Mouse (Mus musculus) myocyte (in vitro differentiated cells): Measurements from ENCODE around the gene Miga2. TPM values are rescaled to one million over a fixed set of nuclear protein-coding genes. Genes with fewer than 3 reads are reported as not detected.

Source experiments
- H3K27me3 ChIP-seq: one replicate; pipeline ENCODE4 v1.6.1; 2011; ENCODE audit not compliant: control insufficient read depth, insufficient read depth, insufficient read length
- H3K36me3 ChIP-seq: one replicate; pipeline ENCODE4 v1.6.1; 2011; ENCODE audit not compliant: control insufficient read depth, insufficient read depth
- H3K4me2 ChIP-seq: one replicate; pipeline ENCODE4 v1.6.1; 2011; ENCODE audit warnings: low read depth, control low read depth
- H3K4me3 ChIP-seq: one replicate; pipeline ENCODE4 v1.5.1; 2011; ENCODE audit warnings: mild to moderate bottlenecking, control low read depth, moderate library complexity
- H3K79me2 ChIP-seq: one replicate; pipeline ENCODE4 v1.6.1; 2011; ENCODE audit not compliant: control insufficient read depth, insufficient read depth
- H3ac ChIP-seq: one replicate; pipeline ENCODE4 v1.6.1; 2011; ENCODE audit not compliant: control insufficient read depth, insufficient read length
- CEBPB ChIP-seq: IDR thresholded peaks from 2 replicates; pipeline ENCODE4 v1.6.1; 2011; ENCODE audit warnings: mild to moderate bottlenecking, moderate library complexity; ENCODE audit not compliant: poor library complexity, insufficient read depth, severe bottlenecking
- E2F4 ChIP-seq: IDR thresholded peaks from one replicate; pipeline ENCODE4 v1.6.1; 2011; ENCODE audit warnings: mild to moderate bottlenecking, control low read depth, moderate library complexity; ENCODE audit not compliant: insufficient read depth
- MAX ChIP-seq: IDR thresholded peaks from one replicate; pipeline ENCODE4 v1.6.1; 2011; ENCODE audit warnings: low read depth, mild to moderate bottlenecking, control low read depth
- MYOD1 ChIP-seq, 3 experiments: IDR thresholded peaks; one replicate each; pipeline ENCODE4 v1.6.1; 2011; ENCODE audit warnings: control low read depth in 2 of 3, low read depth in 2 of 3, mild to moderate bottlenecking in 2 of 3, moderate library complexity in 1 of 3; ENCODE audit not compliant: insufficient read length in 2 of 3, control insufficient read depth in 1 of 3
- MYOG ChIP-seq, 3 experiments: IDR thresholded peaks; one replicate each; pipeline ENCODE4 v1.6.1; 2011; ENCODE audit warnings: control low read depth in 2 of 3, low read depth in 2 of 3, mild to moderate bottlenecking in 2 of 3; ENCODE audit not compliant: insufficient read length in 2 of 3, control insufficient read depth in 1 of 3, insufficient read depth in 1 of 3
- POLR2A ChIP-seq: IDR thresholded peaks from one replicate; pipeline ENCODE4 v1.6.1; 2011; ENCODE audit warnings: low read depth, mild to moderate bottlenecking, control low read depth, moderate library complexity; ENCODE audit not compliant: insufficient read length
- POLR2AphosphoS2 ChIP-seq: IDR thresholded peaks from one replicate; pipeline ENCODE4 v1.6.1; 2011; ENCODE audit warnings: low read depth, control low read depth; ENCODE audit not compliant: insufficient read length
- REST ChIP-seq: IDR thresholded peaks from one replicate; pipeline ENCODE4 v1.6.1; 2011; ENCODE audit warnings: mild to moderate bottlenecking, control low read depth, moderate library complexity; ENCODE audit not compliant: insufficient read depth, insufficient read length
- SRF ChIP-seq: IDR thresholded peaks from one replicate; pipeline ENCODE4 v1.6.1; 2011; ENCODE audit warnings: low read depth; ENCODE audit not compliant: control insufficient read depth, insufficient read length
- TCF12 ChIP-seq: IDR thresholded peaks from one replicate; pipeline ENCODE4 v1.6.1; 2011; ENCODE audit warnings: mild to moderate bottlenecking, control low read depth; ENCODE audit not compliant: poor library complexity, insufficient read depth, severe bottlenecking
- TCF3 ChIP-seq: IDR thresholded peaks from one replicate; pipeline ENCODE4 v1.6.1; 2011; ENCODE audit warnings: low read depth, control low read depth; ENCODE audit not compliant: insufficient read length
- USF1 ChIP-seq: IDR thresholded peaks from one replicate; pipeline ENCODE4 v1.6.1; 2011; ENCODE audit warnings: low read depth, mild to moderate bottlenecking, control low read depth, moderate library complexity
- polyA plus RNA-seq: library from polyadenylated mRNA; unstranded; fragments of >200 nt; fragmentation: generic; extraction: Trizol; gene quantifications from one replicate; pipeline ENCODE4 v1.2.1, GENCODE M21; 2012; ENCODE audit warnings: missing spikeins

The Miga2 gene
- 13.6 TPM for polyA plus RNA-seq

DNA sequence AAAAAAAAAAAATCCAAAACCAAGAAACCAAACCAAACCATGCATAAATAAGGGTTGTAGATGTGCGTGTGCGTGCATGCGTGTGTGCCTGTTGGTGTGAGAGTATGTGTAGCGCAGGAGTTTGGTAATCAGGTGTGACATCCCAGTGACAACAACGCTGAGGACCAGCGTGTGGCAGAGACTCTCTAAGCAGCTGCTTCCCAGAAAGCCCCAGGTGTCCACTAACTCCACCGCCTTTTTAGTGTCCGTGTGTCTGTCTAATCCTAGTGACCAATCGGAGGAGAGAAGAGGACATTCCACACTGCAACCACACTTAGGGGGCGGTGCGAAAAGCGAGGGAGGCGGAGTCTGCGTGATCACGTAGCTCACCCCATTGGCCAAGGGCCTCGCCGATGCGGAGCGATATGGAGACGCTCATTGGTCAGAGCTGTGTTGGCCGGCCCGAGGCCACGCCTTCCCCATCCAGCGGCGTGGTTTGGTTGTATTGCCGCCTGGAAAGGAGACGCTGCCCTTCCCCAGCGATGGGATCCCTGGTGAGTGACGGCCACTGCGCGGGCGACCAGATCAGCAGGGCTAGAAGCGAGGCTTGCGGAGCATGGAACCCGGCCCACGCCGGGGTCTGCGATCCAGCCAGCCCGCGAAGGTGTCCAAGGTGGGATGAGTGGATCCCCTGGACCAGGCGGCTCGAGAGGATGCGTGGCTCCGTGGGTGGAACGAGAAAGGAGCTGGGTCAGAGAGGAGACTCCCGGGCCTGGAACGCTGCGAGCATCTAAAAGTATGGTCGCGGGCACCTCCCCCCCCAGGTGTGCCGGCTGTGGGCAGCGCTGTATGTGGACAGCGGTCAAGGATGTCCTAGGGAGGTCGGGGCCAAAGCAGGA is at the start of gene Miga2:
Gene Miga2 (plus strand): TSS at position 461 of the 878 bp plus-strand sequence.
- Histone ChIP-seq H3K36me3 (peaks cover 1% of the 10 kb centered on the region), H3K27me3 (no peaks in the 10 kb centered on the region), H3ac (peak within 1 kb of the TSS; percentile 62), H3K4me3 (peak within 1 kb of the TSS; percentile 67), H3K4me2 (peak within 1 kb of the TSS; percentile 99), H3K79me2 (peaks cover 15% of the 10 kb centered on the region)
- TF ChIP-seq MYOG (IDR thresholded peaks at IDR 0.05; ENCODE audit: control insufficient read depth in 1 of 3, insufficient read depth in 1 of 3, insufficient read length in 2 of 3, low read depth in 2 of 3) (peak in 2 of 3 experiments; percentile 57 to 67), POLR2AphosphoS2 (peak; percentile 89), CEBPB (no peak), E2F4 (peak; percentile 18), MAX (no peak), MYOD1 (IDR thresholded peaks at IDR 0.05; ENCODE audit: control insufficient read depth in 1 of 3, insufficient read length in 2 of 3, low read depth in 2 of 3) (peak; percentile 10 to 72 (median 71)), SRF (peak; percentile 77), POLR2A (peak; percentile 79), TCF12 (peak; percentile 17)

DNA sequence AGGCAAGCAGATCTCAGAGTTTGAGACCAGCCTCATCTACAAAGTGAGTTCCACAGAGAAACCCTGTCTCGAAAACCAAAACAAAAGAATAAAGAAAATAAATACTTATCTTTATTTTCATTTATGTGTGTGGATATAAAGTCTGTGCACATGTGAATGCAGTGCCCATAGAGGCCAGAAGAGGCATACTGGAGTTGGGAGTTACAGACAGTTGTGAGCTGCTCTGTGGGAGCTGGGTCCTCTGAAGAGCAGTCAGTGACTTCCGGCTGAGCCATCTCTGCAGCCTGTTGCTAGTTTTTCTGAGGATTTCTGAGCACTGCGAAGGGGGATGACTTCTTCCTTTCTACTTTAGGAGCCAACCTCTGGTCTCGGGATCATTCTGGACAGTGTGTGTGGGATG is 47.9 kb upstream of the Miga2 start:
- Histone ChIP-seq H3K4me3 (no peak overlapping the region), H3K4me2 (no peak overlapping the region), H3K36me3 (peaks cover 67% of the 10 kb centered on the region), H3K79me2 (no peaks in the 10 kb centered on the region), H3K27me3 (no peaks in the 10 kb centered on the region), H3ac (no peak overlapping the region)
- TF ChIP-seq SRF (no peak), MAX (no peak), POLR2A (no peak), CEBPB (no peak), POLR2AphosphoS2 (no peak), TCF12 (no peak), TCF3 (no peak), REST (no peak), MYOG (IDR thresholded peaks at IDR 0.05; ENCODE audit: control insufficient read depth in 1 of 3, insufficient read depth in 1 of 3, insufficient read length in 2 of 3, low read depth in 2 of 3) (no peak)

DNA sequence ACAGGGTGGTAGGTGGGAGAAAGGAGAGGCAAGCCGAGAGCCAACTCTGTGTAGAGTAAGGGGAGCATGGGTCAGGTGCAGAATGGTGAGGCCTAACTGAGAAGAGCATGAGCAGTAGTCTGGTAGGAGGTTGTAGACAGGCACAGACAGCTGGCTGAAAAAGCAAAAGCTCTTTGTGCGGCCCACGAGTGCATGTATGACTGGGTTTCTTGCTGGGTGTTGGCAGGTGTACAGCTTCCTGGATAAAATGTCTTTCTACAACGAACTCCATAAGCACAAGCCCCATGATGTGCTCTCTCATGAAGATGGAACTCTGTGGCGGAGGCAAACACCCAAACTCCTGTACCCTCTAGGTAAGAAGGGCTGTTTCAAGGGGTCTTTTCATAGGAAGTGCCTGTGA is 47.1 kb upstream of the Miga2 start:
- Histone ChIP-seq H3K4me2 (no peak overlapping the region), H3K27me3 (no peaks in the 10 kb centered on the region), H3K36me3 (peaks cover 76% of the 10 kb centered on the region), H3K79me2 (no peaks in the 10 kb centered on the region), H3ac (no peak overlapping the region), H3K4me3 (no peak overlapping the region)
- no peak for TF ChIP-seq CEBPB
- TF ChIP-seq USF1 = no peak
- no peak for TF ChIP-seq SRF
- TF ChIP-seq TCF3 = no peak
- TF ChIP-seq REST = no peak

DNA sequence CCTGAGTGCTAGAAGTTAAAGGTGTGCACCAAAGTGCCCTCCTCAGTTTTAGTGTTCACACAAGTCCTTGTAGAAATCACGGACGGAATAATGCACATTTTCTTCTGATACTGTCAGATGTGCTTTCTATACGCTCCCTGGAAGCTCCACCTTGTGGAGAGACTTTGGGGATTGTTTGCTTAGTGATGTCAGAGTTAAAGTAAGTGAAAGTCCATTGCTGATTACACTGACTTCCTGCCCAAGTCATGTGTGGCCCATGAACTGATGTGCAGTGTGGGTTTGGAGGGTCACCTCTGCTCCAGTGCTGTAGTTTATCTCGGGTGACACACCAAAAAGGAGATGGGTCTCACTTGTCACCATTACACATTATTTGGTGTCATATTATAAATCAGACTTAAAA is 44.8 kb upstream of the Miga2 start:
- no peaks in the 10 kb centered on the region for H3K79me2 ChIP-seq
- no peak for TF ChIP-seq CEBPB

GRCm38 (mm10) chr2:30323111-30323510 is 40.9 kb upstream of the Miga2 start:
- TF ChIP-seq TCF3 (no peak), MYOG (IDR thresholded peaks at IDR 0.05; ENCODE audit: control insufficient read depth in 1 of 3, insufficient read depth in 1 of 3, insufficient read length in 2 of 3, low read depth in 2 of 3) (no peak), MAX (no peak), USF1 (no peak), MYOD1 (IDR thresholded peaks at IDR 0.05; ENCODE audit: control insufficient read depth in 1 of 3, insufficient read length in 2 of 3, low read depth in 2 of 3) (no peak), CEBPB (no peak), REST (no peak), SRF (no peak), POLR2AphosphoS2 (no peak), TCF12 (no peak), E2F4 (no peak), POLR2A (no peak)
- Histone ChIP-seq H3ac (no peak overlapping the region), H3K36me3 (peaks cover 53% of the 10 kb centered on the region), H3K4me2 (no peak overlapping the region), H3K27me3 (no peaks in the 10 kb centered on the region), H3K4me3 (no peak overlapping the region), H3K79me2 (no peaks in the 10 kb centered on the region)

More for the DNA sequence above, 44.8 kb upstream of the Miga2 start:
- Histone ChIP-seq H3ac (no peak overlapping the region), H3K27me3 (no peaks in the 10 kb centered on the region), H3K36me3 (peaks cover 69% of the 10 kb centered on the region), H3K4me3 (no peak overlapping the region), H3K4me2 (no peak overlapping the region)
